Mouse (Mus musculus) CH12.LX (cell line): ENCODE data around the gene Igsf8.

Experiments used
- CTCF ChIP-seq, 2 experiments: IDR thresholded peaks in 1 of 2; conservative IDR thresholded peaks in 1 of 2; 2 replicates each; pipeline ENCODE4 v1.5.1; 2011 to 2012; ENCODE audit warnings: low read depth in 2 of 2, low read length in 2 of 2, improper control_type of control experiment in 1 of 2, inconsistent platforms in 1 of 2, mild to moderate bottlenecking in 1 of 2, moderate library complexity in 1 of 2
- EP300 ChIP-seq: IDR thresholded peaks from 2 replicates; pipeline ENCODE4 v1.6.1; 2011; ENCODE audit warnings: low read length, improper control_type of control experiment
- ETS1 ChIP-seq: conservative IDR thresholded peaks from 2 replicates; pipeline ENCODE4 v1.6.1; 2012; ENCODE audit warnings: low read depth, mild to moderate bottlenecking, inconsistent platforms, low read length, improper control_type of control experiment, moderate library complexity
- NRF1 ChIP-seq: IDR thresholded peaks from 2 replicates; pipeline ENCODE4 v1.6.1; 2014; ENCODE audit warnings: low read depth, mild to moderate bottlenecking, inconsistent platforms, low read length, improper control_type of control experiment, moderate library complexity
- POLR2A ChIP-seq: IDR thresholded peaks from 2 replicates; pipeline ENCODE4 v1.6.1; 2011; ENCODE audit warnings: low read depth, mild to moderate bottlenecking, improper control_type of control experiment, low read length
- POLR2AphosphoS2 ChIP-seq: IDR thresholded peaks from 2 replicates; pipeline ENCODE4 v1.6.1; 2011; ENCODE audit warnings: low read depth, low read length, improper control_type of control experiment

DNA sequence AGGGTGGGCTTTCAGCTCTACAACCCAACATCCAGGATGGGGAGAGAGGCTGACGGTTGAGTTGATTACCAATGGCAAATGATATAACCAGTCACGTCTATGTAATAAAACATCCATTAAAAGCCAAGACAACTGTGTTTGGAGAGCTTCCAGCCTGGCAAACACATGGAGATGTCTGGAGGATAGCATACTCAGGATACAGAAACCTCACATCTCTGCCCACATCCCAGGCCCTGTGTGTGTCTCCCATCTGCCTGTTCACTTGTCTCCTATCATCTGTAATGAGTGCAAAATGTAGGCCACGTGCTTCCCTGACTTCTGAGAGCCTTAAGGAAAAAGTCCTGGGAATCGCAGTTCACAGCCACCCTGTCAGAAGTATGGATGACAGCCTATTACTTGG, 14.2 kb upstream of the Igsf8 start:
- no peak for TF ChIP-seq NRF1
- no peak for TF ChIP-seq POLR2AphosphoS2
- no peak for TF ChIP-seq EP300
- no peak for TF ChIP-seq CTCF (conservative IDR thresholded peaks at IDR 0.05 in 1 of 2, IDR thresholded peaks at IDR 0.05 in 1 of 2; ENCODE audit: low read depth in 2 of 2, low read length in 2 of 2)
- no peak for TF ChIP-seq POLR2A
- TF ChIP-seq ETS1 = no peak
